Mouse (Mus musculus) B cell, adult 62 days (primary cell): Measurements from ENCODE around the gene Tmem131. TPM values are rescaled to one million over a fixed set of nuclear protein-coding genes. Genes with fewer than 3 reads are reported as not detected.

Experiments used
- total RNA-seq: library from RNA; stranded (reverse); gene quantifications from 4 replicates; pipeline ENCODE4 v1.2.4, GENCODE M21; 2023

Tmem131 gene
- 81.4 to 96.0 TPM (median 84.9 TPM) in 4 replicates for total RNA-seq

GRCm38 (mm10) chr1:36943653-36944052, at the start of gene Tmem131:
Gene Tmem131, minus strand, starts transcription at chr1:36943666.

GRCm38 (mm10) chr1:36761568-36761967, 181.9 kb downstream of the Tmem131 start, which contains the start of gene Zap70:
Gene Zap70, plus strand, starts transcription at chr1:36761798.

Other genes starting within 250 kb of the Tmem131 start
- not detected in 4 replicates for gene 4933424G06Rik, start 233.5 kb downstream of the Tmem131 start, total RNA-seq
- 83.5 to 93.5 TPM (median 87.6 TPM) in 4 replicates for gene Actr1b, start 229.2 kb downstream of the Tmem131 start, total RNA-seq
- 2.7 to 4.2 TPM (median 3.2 TPM) in 4 replicates for gene Zap70, start 181.9 kb downstream of the Tmem131 start, total RNA-seq
- 2.1 TPM in 1 of 4 replicates, not detected in the others for gene Vwa3b, start 82.9 kb upstream of the Tmem131 start, total RNA-seq